Mouse (Mus musculus): Measurements from ENCODE around the gene Plxna2. TPM values are rescaled to one million over a fixed set of nuclear protein-coding genes. Genes with fewer than 3 reads are reported as not detected.

Plxna2 gene
- polyA plus RNA-seq (2015; fragmentation: Illumina TruSeq; extraction: RNeasy Lipid Tissue Mini Kit (QIAGEN cat#74804); ENCODE audit: low read depth, low replicate concordance), result 28.6 TPM

DNA sequence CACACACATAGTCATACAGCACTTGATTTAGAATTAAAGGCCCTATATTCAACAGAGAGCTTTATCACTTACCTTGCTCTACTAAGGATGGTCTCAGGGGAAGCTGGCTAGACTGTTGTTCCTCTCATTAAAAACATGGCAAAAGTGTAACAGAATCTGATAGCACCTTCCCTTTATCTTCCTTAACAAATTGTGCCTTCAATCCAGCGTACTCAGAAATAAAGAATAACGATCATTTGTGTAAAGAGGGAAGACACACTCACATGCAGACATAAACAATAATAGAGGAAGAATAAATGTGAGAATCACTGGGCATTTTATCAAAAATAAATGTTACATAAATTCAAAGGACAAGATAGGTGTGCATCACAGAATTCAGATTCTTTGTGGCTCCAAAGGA is at the start of gene Plxna2:
Gene Plxna2, plus strand, starts transcription at position 301 of the 400 bp plus-strand sequence.

Data from brain, adult 10 weeks (tissue).